Mouse (Mus musculus): ENCODE measurements around the gene Igf2bp3. TPM values are rescaled to one million over a fixed set of nuclear protein-coding genes. Genes with fewer than 3 reads are reported as not detected.

Igf2bp3 gene
- polyA plus RNA-seq, 1 experiment from 2014 or later: 105 TPM

- no peak for DNase-seq (ENCODE audit: low spot score)
- H3K9ac ChIP-seq (ENCODE audit: low read length): peak overlapping the region; percentile 95
These were observed 1.2 kb upstream of the Igf2bp3 start for GRCm38 (mm10) chr6:49215748-49216585.

DNA sequence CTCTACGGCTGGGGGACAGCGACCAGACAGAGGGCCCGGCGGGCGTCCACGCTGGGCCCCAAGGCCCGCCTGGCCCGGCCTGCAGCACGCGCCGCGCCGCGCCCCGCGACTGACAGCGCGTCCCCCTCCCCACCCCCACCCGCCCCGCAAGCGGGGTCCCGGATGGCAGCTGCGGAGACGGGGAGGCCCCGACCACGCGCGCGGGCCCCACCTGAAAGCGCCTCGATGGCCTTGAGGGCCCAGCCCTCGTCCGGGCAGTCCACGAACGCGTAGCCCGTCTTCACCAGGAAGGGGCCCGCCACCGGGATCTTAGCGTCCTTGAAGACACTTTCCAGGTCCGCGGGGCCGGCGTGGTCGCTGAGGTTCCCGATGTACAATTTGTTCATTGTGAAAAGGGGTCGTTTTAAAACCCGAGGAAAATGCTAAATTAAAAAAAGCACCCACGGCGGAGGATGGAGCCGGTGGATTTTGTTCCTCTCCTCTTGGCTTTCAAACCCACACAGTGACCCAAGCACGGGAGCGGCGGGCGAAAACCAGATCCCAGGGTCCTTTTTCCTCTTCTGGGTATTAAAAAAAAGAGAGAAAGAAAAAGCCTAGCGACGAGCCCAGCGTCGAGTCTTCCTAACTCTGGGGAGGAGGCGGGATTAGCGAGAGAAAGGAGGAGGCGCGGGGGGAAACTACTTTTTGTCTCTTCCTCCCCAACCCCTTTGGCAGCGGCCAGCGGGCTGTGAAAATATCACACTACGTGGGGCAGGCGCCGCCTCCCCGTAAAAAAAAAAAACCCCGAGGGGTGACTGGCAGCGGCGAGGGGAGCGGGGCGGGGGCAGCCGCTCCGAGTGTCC lies 450 bp downstream of the Igf2bp3 start:
- Histone ChIP-seq H3K27ac (ENCODE audit: low read depth) (peak overlapping the region; percentile 99), H3K4me1 (replicated peaks; ENCODE audit: control insufficient read depth, insufficient read depth, low read length) (peaks cover 20% of the 10 kb centered on the region), H3K9me3 (ENCODE audit: control insufficient read depth, low read length) (no peaks in the 10 kb centered on the region), H3K4me2 (ENCODE audit: low read length) (peak overlapping the region; percentile 86), H3K36me3 (ENCODE audit: control insufficient read depth, insufficient read depth, low read length) (no peaks in the 10 kb centered on the region), H3K9ac (ENCODE audit: low read length) (peak overlapping the region; percentile 95), H3K4me3 (ENCODE audit: low read depth, low read length) (peak overlapping the region; percentile 97), H3K27me3 (replicated peaks; ENCODE audit: control insufficient read depth, insufficient read depth, low read length) (no peaks in the 10 kb centered on the region)
- WGBS: under 1% methylated on average over 76 of the region's 76 CpGs
- ATAC-seq (replicated peaks; ENCODE audit: low FRiP score, low TSS enrichment, low read depth): no peak; the same call in 1 of the 2 replicates
- DNase-seq (ENCODE audit: low spot score): peak; percentile 90

More at GRCm38 (mm10) chr6:49215748-49216585, 1.2 kb upstream of the Igf2bp3 start:
- Histone ChIP-seq H3K27ac (ENCODE audit: low read depth) (peak overlapping the region; percentile 99), H3K4me1 (replicated peaks; ENCODE audit: control insufficient read depth, insufficient read depth, low read length) (peaks cover 9% of the 10 kb centered on the region), H3K36me3 (ENCODE audit: control insufficient read depth, insufficient read depth, low read length) (no peaks in the 10 kb centered on the region), H3K27me3 (replicated peaks; ENCODE audit: control insufficient read depth, insufficient read depth, low read length) (no peaks in the 10 kb centered on the region), H3K4me3 (ENCODE audit: low read depth, low read length) (peak overlapping the region; percentile 97), H3K9me3 (ENCODE audit: control insufficient read depth, low read length) (no peaks in the 10 kb centered on the region), H3K4me2 (ENCODE audit: low read length) (peak overlapping the region; percentile 86)
- 2% methylated on average over 14 of the region's 14 CpGs for WGBS
- peak; percentile 6 for ATAC-seq (replicated peaks; ENCODE audit: low FRiP score, low TSS enrichment, low read depth)

- no peak for ATAC-seq (replicated peaks; ENCODE audit: low FRiP score, low TSS enrichment, low read depth)
- H3K4me1 ChIP-seq (replicated peaks; ENCODE audit: control insufficient read depth, insufficient read depth, low read length): peaks cover 25% of the 10 kb centered on the region
- under 1% methylated on average over 48 of the region's 50 CpGs for WGBS
These were observed 1.1 kb downstream of the Igf2bp3 start for GRCm38 (mm10) chr6:49213581-49214085.

DNA sequence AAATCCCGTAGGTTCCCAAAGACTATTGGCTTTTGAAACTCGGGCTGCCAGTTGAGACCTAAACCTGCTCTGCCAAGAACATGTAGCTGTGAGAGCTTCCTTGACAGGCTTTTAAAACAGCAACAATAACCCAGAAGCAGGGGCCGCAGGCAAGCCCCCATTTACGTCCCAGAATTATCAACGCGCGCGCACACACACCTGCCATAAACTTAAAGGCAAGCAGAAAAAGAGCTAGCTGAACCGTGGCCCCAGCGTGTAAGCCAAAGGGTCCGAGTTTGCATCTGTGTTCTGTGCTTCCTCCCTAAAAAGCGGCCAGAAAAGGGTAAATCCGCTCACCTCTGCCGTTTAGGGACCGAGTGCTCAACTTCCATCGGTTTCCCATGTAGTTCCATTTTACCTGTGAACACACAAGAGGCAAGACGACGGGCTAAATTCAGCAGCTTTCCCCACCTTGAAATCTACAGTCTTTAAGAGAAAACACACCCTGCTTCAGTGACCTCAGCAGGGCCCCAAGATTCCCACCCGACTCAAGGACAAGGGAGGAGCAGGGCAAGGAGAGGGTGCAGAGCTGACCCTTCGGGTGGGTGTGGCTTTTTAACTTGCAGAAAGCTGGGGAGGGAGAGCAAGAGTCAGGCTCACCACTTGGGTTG lies 1.7 kb downstream of the Igf2bp3 start:
- WGBS: 2% methylated on average over 20 of the region's 20 CpGs
- Histone ChIP-seq H3K9ac (ENCODE audit: low read length) (peak overlapping the region; percentile 95), H3K4me3 (ENCODE audit: low read depth, low read length) (peak overlapping the region; percentile 97), H3K9me3 (ENCODE audit: control insufficient read depth, low read length) (no peaks in the 10 kb centered on the region), H3K36me3 (ENCODE audit: control insufficient read depth, insufficient read depth, low read length) (no peaks in the 10 kb centered on the region; the same call in 1 of the 2 replicates), H3K27me3 (replicated peaks; ENCODE audit: control insufficient read depth, insufficient read depth, low read length) (no peaks in the 10 kb centered on the region), H3K4me2 (ENCODE audit: low read length) (peak overlapping the region; percentile 86), H3K4me1 (replicated peaks; ENCODE audit: control insufficient read depth, insufficient read depth, low read length) (peaks cover 31% of the 10 kb centered on the region), H3K27ac (ENCODE audit: low read depth) (peak overlapping the region; percentile 99)
- no peak for ATAC-seq (replicated peaks; ENCODE audit: low FRiP score, low TSS enrichment, low read depth)
- peak; percentile 68 for DNase-seq (ENCODE audit: low spot score)

More at GRCm38 (mm10) chr6:49213581-49214085, 1.1 kb downstream of the Igf2bp3 start:
- no peaks in the 10 kb centered on the region for H3K9me3 ChIP-seq (ENCODE audit: control insufficient read depth, low read length)
- H3K36me3 ChIP-seq (ENCODE audit: control insufficient read depth, insufficient read depth, low read length): no peaks in the 10 kb centered on the region
- peak overlapping the region; percentile 99 for H3K27ac ChIP-seq (ENCODE audit: low read depth)
- peak overlapping the region; percentile 86 for H3K4me2 ChIP-seq (ENCODE audit: low read length)
- peak overlapping the region; percentile 95 for H3K9ac ChIP-seq (ENCODE audit: low read length)
- H3K4me3 ChIP-seq (ENCODE audit: low read depth, low read length): peak overlapping the region; percentile 97
- H3K27me3 ChIP-seq (replicated peaks; ENCODE audit: control insufficient read depth, insufficient read depth, low read length): no peaks in the 10 kb centered on the region
- peak; percentile 74 for DNase-seq (ENCODE audit: low spot score)

DNA sequence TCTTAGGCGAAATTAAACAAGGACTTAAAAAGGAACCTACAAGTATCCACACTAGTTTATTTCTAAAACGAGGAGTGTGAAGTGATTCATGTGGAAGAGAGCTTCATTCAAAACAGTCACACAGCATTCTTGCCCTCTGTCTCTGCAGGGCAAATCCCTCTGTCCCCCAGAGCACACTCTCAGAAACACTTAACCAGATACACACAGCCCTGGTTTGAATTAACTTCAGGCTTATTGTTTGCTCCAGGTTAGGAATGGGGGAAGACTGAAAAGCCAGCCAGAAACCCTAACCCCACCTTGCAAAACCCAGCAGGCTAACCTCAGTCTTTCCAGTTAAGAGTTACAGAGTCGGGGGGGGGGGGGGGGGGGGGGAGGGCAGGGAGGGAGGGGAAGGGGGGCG lies 2.6 kb downstream of the Igf2bp3 start:
- no peaks in the 10 kb centered on the region for H3K27me3 ChIP-seq (replicated peaks; ENCODE audit: control insufficient read depth, insufficient read depth, low read length)
- H3K9ac ChIP-seq (ENCODE audit: low read length): 0 out of 2 replicates have a peak overlapping the region, but pooled peaks have one; percentile 32
- no peak for DNase-seq (ENCODE audit: low spot score)
- H3K4me1 ChIP-seq (replicated peaks; ENCODE audit: control insufficient read depth, insufficient read depth, low read length): peaks cover 32% of the 10 kb centered on the region
- 13% methylated on average over 4 of the region's 4 CpGs for WGBS
- no peaks in the 10 kb centered on the region; the same call in 1 of the 2 replicates for H3K36me3 ChIP-seq (ENCODE audit: control insufficient read depth, insufficient read depth, low read length)
- no peak overlapping the region for H3K27ac ChIP-seq (ENCODE audit: low read depth)
- peak overlapping the region; percentile 97 for H3K4me3 ChIP-seq (ENCODE audit: low read depth, low read length)
- H3K4me2 ChIP-seq (ENCODE audit: low read length): peak overlapping the region; percentile 86
- H3K9me3 ChIP-seq (ENCODE audit: control insufficient read depth, low read length): no peaks in the 10 kb centered on the region
- ATAC-seq (replicated peaks; ENCODE audit: low FRiP score, low TSS enrichment, low read depth): no peak

DNA sequence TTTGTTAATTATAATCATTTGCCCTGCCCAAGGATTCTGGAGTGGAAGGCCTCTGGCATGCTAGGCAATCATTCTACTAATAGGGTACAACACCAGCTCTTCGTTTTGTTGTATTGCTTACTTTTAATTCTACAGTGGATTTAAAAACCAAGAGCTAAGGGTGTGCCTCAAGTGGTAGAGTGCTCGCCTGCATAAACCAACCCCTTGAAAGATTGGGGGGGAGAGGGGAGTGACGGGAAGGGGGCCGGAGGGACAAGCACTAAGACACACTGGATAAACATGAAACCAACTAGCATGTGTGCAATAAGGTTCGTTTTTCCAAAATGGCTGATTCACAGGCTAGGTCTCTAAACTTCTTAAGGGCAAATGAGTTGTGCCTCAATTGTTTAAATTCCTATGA lies 3.2 kb downstream of the Igf2bp3 start:
- H3K9me3 ChIP-seq (ENCODE audit: control insufficient read depth, low read length): no peaks in the 10 kb centered on the region
- peaks cover 3% of the 10 kb centered on the region for H3K36me3 ChIP-seq (ENCODE audit: control insufficient read depth, insufficient read depth, low read length)
- H3K27me3 ChIP-seq (replicated peaks; ENCODE audit: control insufficient read depth, insufficient read depth, low read length): no peaks in the 10 kb centered on the region
- 0 out of 2 replicates have a peak overlapping the region, but pooled peaks have one; percentile 20 for H3K9ac ChIP-seq (ENCODE audit: low read length)
- WGBS: 26% methylated on average over 5 of the region's 5 CpGs
- peak overlapping the region; percentile 86 for H3K4me2 ChIP-seq (ENCODE audit: low read length)
- ATAC-seq (replicated peaks; ENCODE audit: low FRiP score, low TSS enrichment, low read depth) (no peak), DNase-seq (ENCODE audit: low spot score) (no peak)
- peak overlapping the region; percentile 4 for H3K4me3 ChIP-seq (ENCODE audit: low read depth, low read length)
- peaks cover 32% of the 10 kb centered on the region for H3K4me1 ChIP-seq (replicated peaks; ENCODE audit: control insufficient read depth, insufficient read depth, low read length)
- peak overlapping the region; percentile 18; the same call in 1 of the 2 replicates for H3K27ac ChIP-seq (ENCODE audit: low read depth)

- Histone ChIP-seq H3K4me1 (replicated peaks; ENCODE audit: control insufficient read depth, insufficient read depth, low read length) (peaks cover 32% of the 10 kb centered on the region), H3K4me2 (ENCODE audit: low read length) (peak overlapping the region; percentile 86), H3K27ac (ENCODE audit: low read depth) (peak overlapping the region; percentile 69), H3K4me3 (ENCODE audit: low read depth, low read length) (peak overlapping the region; percentile 4), H3K27me3 (replicated peaks; ENCODE audit: control insufficient read depth, insufficient read depth, low read length) (no peaks in the 10 kb centered on the region), H3K36me3 (ENCODE audit: control insufficient read depth, insufficient read depth, low read length) (peaks cover 17% of the 10 kb centered on the region), H3K9me3 (ENCODE audit: control insufficient read depth, low read length) (no peaks in the 10 kb centered on the region), H3K9ac (ENCODE audit: low read length) (0 out of 2 replicates have a peak overlapping the region, but pooled peaks have one; percentile 23)
- DNase-seq (ENCODE audit: low spot score) (peak; percentile 77), ATAC-seq (replicated peaks; ENCODE audit: low FRiP score, low TSS enrichment, low read depth) (peak; percentile 61)
- 7% methylated on average over 14 of the region's 14 CpGs for WGBS
These were observed 4.6 kb downstream of the Igf2bp3 start for GRCm38 (mm10) chr6:49209881-49210854.

Data from intestine, embryonic 14.5 days (tissue).